Mouse (Mus musculus) CH12.LX (cell line): Measurements from ENCODE around the gene Skint9. TPM values are rescaled to one million over a fixed set of nuclear protein-coding genes. Genes with fewer than 3 reads are reported as not detected.

Experiments used
- DNase-seq: peaks from one replicate; pipeline ENCODE4 v3.0.0-alpha.2; 2013; ENCODE audit errors: extremely low read depth
- H3K27ac ChIP-seq: 2 replicates; pipeline ENCODE4 v1.5.1; 2012; ENCODE audit warnings: low read depth, mild to moderate bottlenecking, control low read depth, moderate library complexity; ENCODE audit not compliant: insufficient read depth
- H3K27me3 ChIP-seq: replicated peaks from 2 replicates; pipeline ENCODE3; 2012; ENCODE audit warnings: inconsistent platforms
- H3K36me3 ChIP-seq, 2 experiments: replicated peaks in 1 of 2; 2 replicates each; pipeline versions ENCODE3 to v1.6.1; 2012; ENCODE audit warnings: inconsistent platforms in 1 of 2, low read length in 1 of 2, mild to moderate bottlenecking in 1 of 2, mixed read lengths in 1 of 2, moderate library complexity in 1 of 2; ENCODE audit not compliant: control insufficient read depth in 1 of 2, insufficient read depth in 1 of 2
- H3K4me1 ChIP-seq, 2 experiments: 2 replicates each; pipeline ENCODE4 v1.6.1; 2012; ENCODE audit warnings: inconsistent platforms in 1 of 2, moderate library complexity in 1 of 2; ENCODE audit not compliant: insufficient read depth in 2 of 2, control insufficient read depth in 1 of 2
- H3K4me2 ChIP-seq: 2 replicates; pipeline ENCODE4 v1.6.1; 2012; ENCODE audit warnings: low read depth, mild to moderate bottlenecking, control low read depth; ENCODE audit not compliant: poor library complexity, insufficient read depth, severe bottlenecking
- H3K4me3 ChIP-seq, 3 experiments: fragments of 150-350 bp in 1 of 3; sonication (generic) in 1 of 3; replicated peaks in 1 of 3; 2 replicates each; pipeline versions ENCODE3 to v1.5.1; 2011 to 2012; ENCODE audit warnings: low read depth in 2 of 3, low read length in 2 of 3, mild to moderate bottlenecking in 2 of 3, moderate library complexity in 2 of 3, control low read depth in 1 of 3, improper control_type of control experiment in 1 of 3, inconsistent platforms in 1 of 3, mixed read lengths in 1 of 3; ENCODE audit not compliant: poor library complexity in 1 of 3
- H3K79me2 ChIP-seq: replicated peaks from 2 replicates; pipeline ENCODE4 v1.6.1; 2012; ENCODE audit warnings: mild to moderate bottlenecking, moderate library complexity; ENCODE audit not compliant: control insufficient read depth, poor library complexity, insufficient read depth, severe bottlenecking; ENCODE audit errors: extremely low read depth
- H3K9ac ChIP-seq: 2 replicates; pipeline ENCODE4 v1.6.1; 2012; ENCODE audit warnings: low read depth, mild to moderate bottlenecking, control low read depth, moderate library complexity; ENCODE audit not compliant: insufficient read depth
- H3K9me3 ChIP-seq: replicated peaks from 2 replicates; pipeline ENCODE3; 2012; ENCODE audit warnings: low read length, inconsistent platforms, mixed read lengths
- CHD1 ChIP-seq: IDR thresholded peaks from 2 replicates; pipeline ENCODE4 v1.6.1; 2012; ENCODE audit warnings: low read depth, low read length, improper control_type of control experiment, inconsistent platforms
- CHD2 ChIP-seq: IDR thresholded peaks from 2 replicates; pipeline ENCODE4 v1.6.1; 2011; ENCODE audit warnings: low read length, improper control_type of control experiment
- EP300 ChIP-seq: IDR thresholded peaks from 2 replicates; pipeline ENCODE4 v1.6.1; 2011; ENCODE audit warnings: low read length, improper control_type of control experiment
- ETS1 ChIP-seq: conservative IDR thresholded peaks from 2 replicates; pipeline ENCODE4 v1.6.1; 2012; ENCODE audit warnings: low read depth, mild to moderate bottlenecking, inconsistent platforms, low read length, improper control_type of control experiment, moderate library complexity
- GABPA ChIP-seq: IDR thresholded peaks from 2 replicates; pipeline ENCODE4 v1.6.1; 2012; ENCODE audit warnings: low read depth, low read length, improper control_type of control experiment, inconsistent platforms; ENCODE audit not compliant: insufficient replicate concordance
- HCFC1 ChIP-seq: IDR thresholded peaks from 2 replicates; pipeline ENCODE4 v1.6.1; 2012; ENCODE audit warnings: low read depth, mild to moderate bottlenecking, inconsistent platforms, low read length, improper control_type of control experiment
- JUN ChIP-seq: IDR thresholded peaks from 2 replicates; pipeline ENCODE4 v1.6.1; 2011; ENCODE audit warnings: low read depth, mild to moderate bottlenecking, low read length, improper control_type of control experiment, moderate library complexity; ENCODE audit not compliant: insufficient read depth
- JUND ChIP-seq: conservative IDR thresholded peaks from 2 replicates; pipeline ENCODE4 v1.6.1; 2011; ENCODE audit warnings: low read depth, low read length, improper control_type of control experiment
- MAFK ChIP-seq: IDR thresholded peaks from 2 replicates; pipeline ENCODE4 v1.6.1; 2011; ENCODE audit warnings: low read length, improper control_type of control experiment; ENCODE audit not compliant: insufficient replicate concordance
- MAZ ChIP-seq: IDR thresholded peaks from 2 replicates; pipeline ENCODE4 v1.6.1; 2012; ENCODE audit warnings: low read depth, mild to moderate bottlenecking, inconsistent platforms, low read length, improper control_type of control experiment, moderate library complexity
- MYC ChIP-seq: IDR thresholded peaks from 2 replicates; pipeline ENCODE4 v1.6.1; 2011; ENCODE audit warnings: low read depth, mild to moderate bottlenecking, improper control_type of control experiment, low read length
- PAX5 ChIP-seq: IDR thresholded peaks from 2 replicates; pipeline ENCODE4 v1.6.1; 2012; ENCODE audit warnings: low read length, inconsistent platforms, mixed read lengths
- POLR2A ChIP-seq: IDR thresholded peaks from 2 replicates; pipeline ENCODE4 v1.6.1; 2011; ENCODE audit warnings: low read depth, mild to moderate bottlenecking, improper control_type of control experiment, low read length
- POLR2AphosphoS2 ChIP-seq: IDR thresholded peaks from 2 replicates; pipeline ENCODE4 v1.6.1; 2011; ENCODE audit warnings: low read depth, low read length, improper control_type of control experiment
- RAD21 ChIP-seq: IDR thresholded peaks from 2 replicates; pipeline ENCODE4 v1.6.1; 2011; ENCODE audit warnings: low read depth, mild to moderate bottlenecking, low read length, improper control_type of control experiment, moderate library complexity
- RCOR1 ChIP-seq: conservative IDR thresholded peaks from 2 replicates; pipeline ENCODE4 v1.6.1; 2012; ENCODE audit warnings: low read depth, mild to moderate bottlenecking, inconsistent platforms, low read length, improper control_type of control experiment
- SMC3 ChIP-seq: IDR thresholded peaks from 2 replicates; pipeline ENCODE4 v1.6.1; 2011; ENCODE audit warnings: low read depth, low read length, improper control_type of control experiment
- USF2 ChIP-seq: conservative IDR thresholded peaks from 2 replicates; pipeline ENCODE4 v1.6.1; 2011; ENCODE audit warnings: low read depth, low read length, improper control_type of control experiment
- ZKSCAN1 ChIP-seq: IDR thresholded peaks from 2 replicates; pipeline ENCODE4 v1.6.1; 2012; ENCODE audit warnings: low read depth, inconsistent platforms, low read length, improper control_type of control experiment, borderline replicate concordance
- ZMIZ1 ChIP-seq: IDR thresholded peaks from 2 replicates; pipeline ENCODE4 v1.6.1; 2012; ENCODE audit warnings: low read depth, mild to moderate bottlenecking, inconsistent platforms, low read length, improper control_type of control experiment
- ZNF384 ChIP-seq: IDR thresholded peaks from 2 replicates; pipeline ENCODE4 v1.6.1; 2012; ENCODE audit warnings: low read depth, low read length, improper control_type of control experiment, inconsistent platforms
- dilution Hi-C: fragments of 300-500 bp; cut with MboI; formaldehyde crosslinking; loops from 2 replicates; pipeline ENCODE4 v1.14.3; 2020; ENCODE audit warnings: low sequenced_read_pairs; ENCODE audit not compliant: extremely low pct_unique_long_range_greater_than_20kb, extremely low pct_ligation_motif_present
- in situ Hi-C: fragments of 300-500 bp; cut with MboI; formaldehyde crosslinking; loops from 3 replicates; pipeline ENCODE4 v1.14.3; 2019; ENCODE audit warnings: low sequenced_read_pairs, low pct_ligation_motif_present, low pct_unique_long_range_greater_than_20kb, mixed read lengths
- polyA plus RNA-seq: library from polyadenylated mRNA; unstranded; fragments of >175 nt; gene quantifications from 2 replicates; pipeline ENCODE4 v1.2.1, GENCODE M21; 2012; ENCODE audit warnings: low read depth; ENCODE audit not compliant: insufficient read length
- total RNA-seq, 2 experiments: library from RNA; depleted of rRNA; stranded (reverse); fragments of 300-350 nt in 1 of 2; fragments of >200 nt in 1 of 2; gene quantifications; 2 replicates each; pipeline ENCODE4 v1.2.3; 2012 to 2014

Skint9 gene
- total RNA-seq (2012; rRNA removed) (not detected in 2 replicates), total RNA-seq (2014; rRNA removed) (not detected in 2 replicates), polyA plus RNA-seq (not detected in 2 replicates)

GRCm38 (mm10) chr4:112433885-112434284 lies at the start of gene Skint9:
TSS of gene Skint9 (minus strand) at chr4:112433985.
- H3K9ac ChIP-seq, result no peak within 1 kb of the TSS
- no peak within 1 kb of the TSS for H3K4me3 ChIP-seq
- no peak within 1 kb of the TSS for H3K4me2 ChIP-seq
- H3K79me2 ChIP-seq, result no peaks in the 10 kb centered on the region
- no peaks in the 10 kb centered on the region for H3K27me3 ChIP-seq
- H3K27ac ChIP-seq, result no peak within 1 kb of the TSS
- in situ Hi-C loops (no loop called here), dilution Hi-C loops (no loop called here)
- no peaks in the 10 kb centered on the region for H3K4me1 ChIP-seq
- H3K9me3 ChIP-seq, result peaks cover 15% of the 10 kb centered on the region
- no peak for TF ChIP-seq RAD21
- TF ChIP-seq ZMIZ1, result no peak
- TF ChIP-seq ZNF384, result no peak
- no peak for TF ChIP-seq GABPA
- DNase-seq, result no peak
- H3K36me3 ChIP-seq, result no peaks in the 10 kb centered on the region

GRCm38 (mm10) chr4:112432685-112433084 lies 1.1 kb downstream of the Skint9 start:
- TF ChIP-seq MAFK, result no peak
- TF ChIP-seq CHD1, result no peak
- no peak for TF ChIP-seq ETS1
- no peak for TF ChIP-seq USF2
- no peak for TF ChIP-seq MAZ
- TF ChIP-seq POLR2A, result no peak
- TF ChIP-seq SMC3, result no peak
- no peak for TF ChIP-seq MYC
- no peak for TF ChIP-seq JUND
- no peak for TF ChIP-seq ZKSCAN1
- no peak for TF ChIP-seq JUN
- TF ChIP-seq ZMIZ1, result no peak
- no peak for TF ChIP-seq RCOR1
- TF ChIP-seq PAX5, result no peak
- TF ChIP-seq ZNF384, result no peak
- TF ChIP-seq CHD2, result no peak
- no peak for TF ChIP-seq GABPA
- no peak for TF ChIP-seq POLR2AphosphoS2
- TF ChIP-seq HCFC1, result no peak
- no peak for TF ChIP-seq EP300

More at GRCm38 (mm10) chr4:112432685-112433084, 1.1 kb downstream of the Skint9 start:
- H3K4me1 ChIP-seq, result no peaks in the 10 kb centered on the region
- no peak overlapping the region for H3K27ac ChIP-seq
- dilution Hi-C loops (no loop called here), in situ Hi-C loops (no loop called here)
- H3K27me3 ChIP-seq, result no peaks in the 10 kb centered on the region
- DNase-seq, result no peak
- H3K36me3 ChIP-seq, result no peaks in the 10 kb centered on the region
- no peak overlapping the region for H3K9ac ChIP-seq
- H3K4me2 ChIP-seq, result no peak overlapping the region
- H3K79me2 ChIP-seq, result no peaks in the 10 kb centered on the region
- no peak overlapping the region for H3K4me3 ChIP-seq
- peaks cover 19% of the 10 kb centered on the region for H3K9me3 ChIP-seq
